17 mouse cellular contexts compared by ENCODE assay signal in genomic region chr14:45309646-45310045, GRCm38 (mm10). TPM values are rescaled to one million over a fixed set of nuclear protein-coding genes. Genes with fewer than 3 reads are reported as not detected.
DNase-seq lines count a peak whose midpoint lies in the region; ATAC-seq and TF ChIP-seq lines count a peak whose summit lies in the region.
"Had no signal": no experiment of that assay in that cellular context is flagged by ENCODE, and none has a peak within 500 bp of the region (broad histone marks: within the 10 kb centered on the region; RNA-seq: fewer than 3 reads in every experiment).

No protein-coding gene starts in this region.

- no peak for ATAC-seq in kidney, embryonic 14.5 days (ENCODE audit: low FRiP score, low TSS enrichment)
- no peak for ATAC-seq in G1E (ENCODE audit: extremely low read depth, insufficient number of reproducible peaks, low FRiP score, poor library complexity, severe bottlenecking)
- ATAC-seq in hindbrain, postnatal 0 days, result no peak
- ATAC-seq: CD4-positive, CD25-positive, alpha-beta regulatory T cell, adult 4 months; intestine, embryonic 16.5 days; Patski had no signal

- no peak overlapping the region for H3K4me2 ChIP-seq in kidney, embryonic 14.5 days (replicated peaks; ENCODE audit: low read depth, low read length)
- no peak overlapping the region for H3K4me2 ChIP-seq in hindbrain, postnatal 0 days (ENCODE audit: low read depth, low read length)
- H3K4me2 ChIP-seq: limb, embryonic 13.5 days; lung, embryonic 15.5 days; midbrain, embryonic 12.5 days had no signal

- 91% methylated on average over 13 of the region's 13 CpGs for WGBS in kidney, embryonic 14.5 days
- 75% methylated on average over 13 of the region's 13 CpGs for WGBS in hindbrain, postnatal 0 days

- no peaks in the 10 kb centered on the region for H3K27me3 ChIP-seq in kidney, embryonic 14.5 days (ENCODE audit: control insufficient read depth, insufficient read depth, low read length)
- H3K27me3 ChIP-seq in G1E (ENCODE audit: insufficient read depth, low read length), result no peaks in the 10 kb centered on the region
- no peaks in the 10 kb centered on the region for H3K27me3 ChIP-seq in hindbrain, postnatal 0 days (ENCODE audit: insufficient read depth, low read length)
- H3K27me3 ChIP-seq: limb, embryonic 13.5 days; lung, embryonic 15.5 days; midbrain, embryonic 12.5 days; Patski had no signal

- H3K4me1 ChIP-seq in kidney, embryonic 14.5 days (ENCODE audit: control insufficient read depth, insufficient read depth, low read length), result no peaks in the 10 kb centered on the region; the same call in 1 of the 2 replicates
- peaks cover 63% of the 10 kb centered on the region for H3K4me1 ChIP-seq in G1E (ENCODE audit: insufficient read depth, low read depth, low read length)
- H3K4me1 ChIP-seq in hindbrain, postnatal 0 days (ENCODE audit: insufficient read depth, low read length), result no peaks in the 10 kb centered on the region
- H3K4me1 ChIP-seq: hindbrain, embryonic 10.5 days; limb, embryonic 13.5 days; lung, embryonic 15.5 days; midbrain, embryonic 12.5 days had no signal

- peaks cover 4% of the 10 kb centered on the region; the same call in 1 of the 2 replicates for H3K36me3 ChIP-seq in kidney, embryonic 14.5 days (ENCODE audit: control insufficient read depth, insufficient read depth, low read length)
- peaks cover 78% of the 10 kb centered on the region for H3K36me3 ChIP-seq in G1E (replicated peaks)
- no peaks in the 10 kb centered on the region for H3K36me3 ChIP-seq in hindbrain, postnatal 0 days (ENCODE audit: insufficient read depth, low read length)
- H3K36me3 ChIP-seq: midbrain, embryonic 12.5 days had no signal

- H3K4me3 ChIP-seq in kidney, embryonic 14.5 days (ENCODE audit: low read length), result no peak overlapping the region
- peak overlapping the region; percentile 49; the same call in 1 of the 2 replicates for H3K4me3 ChIP-seq in G1E (ENCODE audit: low read depth, low read length)
- H3K4me3 ChIP-seq in hindbrain, postnatal 0 days (ENCODE audit: low read length), result no peak overlapping the region
- H3K4me3 ChIP-seq: hindbrain, embryonic 10.5 days; limb, embryonic 13.5 days; lung, embryonic 15.5 days; midbrain, embryonic 12.5 days had no signal

- no peak overlapping the region for H3K9ac ChIP-seq in kidney, embryonic 14.5 days (ENCODE audit: low read depth, low read length)
- H3K9ac ChIP-seq in hindbrain, postnatal 0 days (replicated peaks; ENCODE audit: low read length), result no peak overlapping the region
- H3K9ac ChIP-seq: limb, embryonic 13.5 days; lung, embryonic 15.5 days; midbrain, embryonic 12.5 days had no signal

- H3K27ac ChIP-seq in kidney, embryonic 14.5 days (ENCODE audit: low read depth, low read length), result no peak overlapping the region
- H3K27ac ChIP-seq in hindbrain, postnatal 0 days, result no peak overlapping the region
- H3K27ac ChIP-seq: hindbrain, embryonic 10.5 days; limb, embryonic 13.5 days; lung, embryonic 15.5 days; midbrain, embryonic 12.5 days; stomach, postnatal 0 days had no signal

- peak; percentile 22 for DNase-seq in gastrocnemius, postnatal 10 days
- DNase-seq in gastrocnemius, adult 8-10 months (ENCODE audit: low spot score in 2 of 2), result no peak
- peak; percentile 27 to 36 for DNase-seq in kidney, postnatal 4 days
- DNase-seq in G1E (ENCODE audit: low spot score), result no peak
- peak; percentile 38 for DNase-seq in cerebellum, adult 9-10 months
- no peak for DNase-seq in hindbrain, postnatal 0 days (ENCODE audit: low spot score)
- DNase-seq in layer of hippocampus, postnatal 36 days, result no peak
- DNase-seq: gastrocnemius, postnatal 14 days had no signal

- TF ChIP-seq CTCF in G1E (IDR thresholded peaks at IDR 0.05; ENCODE audit: low read depth, low read length), result no peak
- TF ChIP-seq CTCF in hindbrain, postnatal 0 days (IDR thresholded peaks at IDR 0.05; ENCODE audit: low read depth), result no peak

- no peaks in the 10 kb centered on the region for H3K9me3 ChIP-seq in kidney, embryonic 14.5 days (ENCODE audit: control insufficient read depth, low read length)
- H3K9me3 ChIP-seq in G1E (replicated peaks), result no peaks in the 10 kb centered on the region
- no peaks in the 10 kb centered on the region for H3K9me3 ChIP-seq in hindbrain, postnatal 0 days (ENCODE audit: low read length)
- H3K9me3 ChIP-seq: hindbrain, embryonic 10.5 days; limb, embryonic 13.5 days; lung, embryonic 15.5 days; midbrain, embryonic 12.5 days had no signal

RNA-seq across cellular contexts. Expression of gene Ero1l, which starts 8.9 kb away (rescaled TPM):
- total RNA-seq in gastrocnemius, postnatal 10 days (2021), result 10 to 100 TPM in 1 of 2 experiments, 1 to 10 TPM in 1; 9.2 to 13.9 TPM
- total RNA-seq in gastrocnemius, adult 8-10 months (2022), result 1 to 10 TPM; 5.5 to 9.3 (median 7.5) TPM
- polyA plus RNA-seq in kidney, embryonic 14.5 days (2014; fragmentation: Nextera tagmentation; extraction: Ambion mirVana), result 16.0 and 30.3 TPM in 2 replicates
- total RNA-seq in G1E (2014; fragmentation: Nextera tagmentation) (523 and 551 TPM in 2 replicates), G1E (2017) (603 and 672 TPM in 2 replicates)
- polyA plus RNA-seq in G1E (2012), result 9.0 and 11.8 TPM in 2 replicates
- 15.7 and 18.7 TPM in 2 replicates for total RNA-seq in hindbrain, postnatal 0 days (2014; rRNA removed)
- polyA plus RNA-seq in hindbrain, postnatal 0 days (2015; fragmentation: Nextera tagmentation; extraction: Ambion mirVana), result 23.3 and 25.7 TPM in 2 replicates
- 10 to 100 TPM; 34.1 to 34.9 TPM for total RNA-seq in layer of hippocampus, postnatal 36 days (2021)

RNA-seq across cellular contexts. Expression of gene Psmc6, which starts 19.9 kb away (rescaled TPM):
- total RNA-seq in gastrocnemius, postnatal 10 days (2021), result 100 to 1,000 TPM; 119 to 125 TPM
- 100 to 1,000 TPM in 1 of 4 experiments, 10 to 100 TPM in 3; 91.2 to 102 (median 96.4) TPM for total RNA-seq in gastrocnemius, adult 8-10 months (2022)
- polyA plus RNA-seq in kidney, embryonic 14.5 days (2014; fragmentation: Nextera tagmentation; extraction: Ambion mirVana), result 198 and 227 TPM in 2 replicates
- total RNA-seq in G1E (2014; fragmentation: Nextera tagmentation), result 223 and 309 TPM in 2 replicates
- 318 and 319 TPM in 2 replicates for total RNA-seq in G1E (2017)
- polyA plus RNA-seq in G1E (2012), result 10.5 and 11.5 TPM in 2 replicates
- total RNA-seq in hindbrain, postnatal 0 days (2014; rRNA removed), result 65.0 and 72.6 TPM in 2 replicates
- 136 and 144 TPM in 2 replicates for polyA plus RNA-seq in hindbrain, postnatal 0 days (2015; fragmentation: Nextera tagmentation; extraction: Ambion mirVana)
- 100 to 1,000 TPM in 1 of 2 experiments, 10 to 100 TPM in 1; 96.8 to 106 TPM for total RNA-seq in layer of hippocampus, postnatal 36 days (2021)

RNA-seq across cellular contexts. Expression of gene Styx, which starts 41.2 kb away (rescaled TPM):
- total RNA-seq in gastrocnemius, postnatal 10 days (2021), result 10 to 100 TPM; 60.3 to 61.5 TPM
- total RNA-seq in gastrocnemius, adult 8-10 months (2022), result 100 to 1,000 TPM in 1 of 4 experiments, 10 to 100 TPM in 3; 78.0 to 102 (median 92.9) TPM
- 70.9 and 81.2 TPM in 2 replicates for polyA plus RNA-seq in kidney, embryonic 14.5 days (2014; fragmentation: Nextera tagmentation; extraction: Ambion mirVana)
- total RNA-seq in G1E (2014; fragmentation: Nextera tagmentation) (37.3 and 42.9 TPM in 2 replicates), G1E (2017) (30.7 and 33.3 TPM in 2 replicates)
- 102 and 142 TPM in 2 replicates for polyA plus RNA-seq in G1E (2012)
- 20.7 and 22.7 TPM in 2 replicates for total RNA-seq in hindbrain, postnatal 0 days (2014; rRNA removed)
- 72.4 and 73.7 TPM in 2 replicates for polyA plus RNA-seq in hindbrain, postnatal 0 days (2015; fragmentation: Nextera tagmentation; extraction: Ambion mirVana)
- 10 to 100 TPM; 19.5 to 22.4 TPM for total RNA-seq in layer of hippocampus, postnatal 36 days (2021)

Comparison
In these comparisons a context has a peak if more than half of its experiments do, and no peak if none do; other contexts are left out.
1. DNase-seq: peak in gastrocnemius, postnatal 10 days (single experiment), kidney, postnatal 4 days (2 of 2) and cerebellum, adult 9-10 months (single experiment); none in gastrocnemius, adult 8-10 months (0 of 2), G1E (single experiment), hindbrain, postnatal 0 days (single experiment) and layer of hippocampus, postnatal 36 days (0 of 2).
2. RNA of gene Ero1l, which starts 8.9 kb away (total RNA-seq): 523 to 672 TPM in G1E; 34.1 to 34.9 TPM in layer of hippocampus, postnatal 36 days, 15.7 to 18.7 TPM in hindbrain, postnatal 0 days, 9.2 to 13.9 TPM in gastrocnemius, postnatal 10 days and 5.5 to 9.3 TPM in gastrocnemius, adult 8-10 months; every median in the first group is over 10 times any median in the second.